Comparison of ENCODE assay signal across 25 mouse cellular contexts in the genomic region with DNA sequence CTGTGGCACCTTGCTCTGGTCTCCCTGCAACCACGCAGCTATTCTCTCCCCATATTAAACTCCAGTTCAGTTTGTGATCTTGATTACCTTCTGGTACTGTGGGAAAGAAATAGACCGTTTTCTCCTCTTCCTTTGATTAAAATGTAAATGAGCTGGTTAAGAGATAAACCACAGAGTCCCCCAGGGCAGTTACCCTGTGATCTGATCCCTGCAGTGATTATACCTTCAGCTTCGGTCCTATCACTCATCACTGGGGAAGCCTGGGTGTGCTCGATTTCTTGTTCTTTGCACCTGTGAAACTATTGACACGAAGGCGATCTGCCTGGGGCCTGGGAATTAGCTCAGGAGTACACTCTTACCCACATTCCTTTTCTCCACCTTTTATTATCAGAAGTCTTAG. TPM values are rescaled to one million over a fixed set of nuclear protein-coding genes. Genes with fewer than 3 reads are reported as not detected.
DNase-seq lines count a peak whose midpoint lies in the region; ATAC-seq and TF ChIP-seq lines count a peak whose summit lies in the region.
"Had no signal": no experiment of that assay in that cellular context is flagged by ENCODE, and none has a peak within 500 bp of the region (broad histone marks: within the 10 kb centered on the region; RNA-seq: fewer than 3 reads in every experiment).

No protein-coding gene starts in this region.

- WGBS in embryonic facial prominence, embryonic 14.5 days = 62% methylated on average over 6 of the region's 6 CpGs
- 76% methylated on average over 6 of the region's 6 CpGs for WGBS in embryonic facial prominence, embryonic 10.5 days
- WGBS in midbrain, embryonic 11.5 days = 83% methylated on average over 6 of the region's 6 CpGs
- WGBS in midbrain, embryonic 13.5 days = 73% methylated on average over 6 of the region's 6 CpGs

- peak; percentile 48 to 84; a peak in 3 of 4 replicates for TF ChIP-seq EP300 in MEL (IDR thresholded peaks at IDR 0.05; ENCODE audit: low read depth in 1 of 2, low read length in 2 of 2)

- H3K4me3 ChIP-seq in embryonic facial prominence, embryonic 14.5 days (ENCODE audit: low read depth, low read length) = no peak overlapping the region
- H3K4me3 ChIP-seq in embryonic facial prominence, embryonic 10.5 days = no peak overlapping the region
- no peak overlapping the region for H3K4me3 ChIP-seq in midbrain, embryonic 11.5 days (ENCODE audit: low read depth, low read length)
- H3K4me3 ChIP-seq in midbrain, embryonic 13.5 days (replicated peaks) = no peak overlapping the region
- no peak overlapping the region for H3K4me3 ChIP-seq in MEL (ENCODE audit: control insufficient read depth in 1 of 2, insufficient read depth in 1 of 2, low read depth in 2 of 2, low read length in 2 of 2)
- H3K4me3 ChIP-seq: embryonic facial prominence, embryonic 15.5 days; gastrocnemius, adult 2 months; hindbrain, embryonic 15.5 days had no signal

- DNase-seq in embryonic facial prominence, embryonic 14.5 days (ENCODE audit: low spot score) = peak; percentile 4
- DNase-seq in embryonic facial prominence, embryonic 10.5 days (ENCODE audit: low spot score) = no peak
- peak; percentile 73 for DNase-seq in midbrain, embryonic 11.5 days (ENCODE audit: low spot score, missing footprints)
- peak; percentile 20 for DNase-seq in MEL (ENCODE audit: low read depth, low spot score)
- DNase-seq in urinary bladder, postnatal 25 days (ENCODE audit: low spot score) = no peak
- DNase-seq: adrenal gland, adult 2 months; adrenal gland, postnatal 14 days; cerebellum, adult 11-12 months; cerebellum, adult 8-10 months; cerebellum, postnatal 10 days; cerebellum, postnatal 36 days; embryo, embryonic 11 days; forebrain, postnatal 0 days; gastrocnemius, adult 2 months; gastrocnemius, postnatal 14 days; heart, adult 11 months had no signal

- no peak overlapping the region for H3K4me2 ChIP-seq in embryonic facial prominence, embryonic 14.5 days (ENCODE audit: low read depth, low read length)
- H3K4me2 ChIP-seq in midbrain, embryonic 11.5 days = no peak overlapping the region
- H3K4me2 ChIP-seq in midbrain, embryonic 13.5 days (replicated peaks) = no peak overlapping the region
- H3K4me2 ChIP-seq: embryonic facial prominence, embryonic 15.5 days; heart, embryonic 11.5 days; hindbrain, embryonic 15.5 days had no signal

- no peak for TF ChIP-seq POLR2A in MEL (IDR thresholded peaks at IDR 0.05; ENCODE audit: control insufficient read depth in 1 of 2, insufficient read depth in 1 of 2, low read depth in 1 of 2, low read length in 2 of 2, poor library complexity in 1 of 2)

- no peak overlapping the region for H3K27ac ChIP-seq in embryonic facial prominence, embryonic 14.5 days (replicated peaks; ENCODE audit: low read depth, low read length)
- H3K27ac ChIP-seq in embryonic facial prominence, embryonic 10.5 days (replicated peaks) = no peak overlapping the region
- H3K27ac ChIP-seq in midbrain, embryonic 11.5 days (ENCODE audit: low read depth, low read length) = no peak overlapping the region
- no peak overlapping the region; the same call in 1 of the 2 replicates for H3K27ac ChIP-seq in midbrain, embryonic 13.5 days
- no peak overlapping the region for H3K27ac ChIP-seq in MEL (ENCODE audit: control insufficient read depth, low read depth, low read length)
- H3K27ac ChIP-seq: embryonic facial prominence, embryonic 15.5 days; gastrocnemius, adult 2 months had no signal

- TF ChIP-seq CTCF in MEL (IDR thresholded peaks at IDR 0.05 in 2 of 3, conservative IDR thresholded peaks at IDR 0.05 in 1 of 3; ENCODE audit: control insufficient read depth in 1 of 3, insufficient read depth in 1 of 3, low read depth in 2 of 3, low read length in 3 of 3, poor library complexity in 1 of 3, severe bottlenecking in 1 of 3) = no peak

- peaks cover 63% of the 10 kb centered on the region for H3K36me3 ChIP-seq in embryonic facial prominence, embryonic 14.5 days (ENCODE audit: control insufficient read depth, insufficient read depth, low read length)
- H3K36me3 ChIP-seq in embryonic facial prominence, embryonic 10.5 days (replicated peaks) = peaks cover 95% of the 10 kb centered on the region
- peaks cover 5% of the 10 kb centered on the region; the same call in 1 of the 2 replicates for H3K36me3 ChIP-seq in midbrain, embryonic 11.5 days (ENCODE audit: control insufficient read depth, insufficient read depth, low read length)
- peaks cover 46% of the 10 kb centered on the region for H3K36me3 ChIP-seq in midbrain, embryonic 13.5 days
- peaks cover 6% of the 10 kb centered on the region in 2 experiments; a peak in 3 of 4 replicates for H3K36me3 ChIP-seq in MEL (ENCODE audit: control insufficient read depth in 1 of 2, insufficient read depth in 2 of 2, low read length in 2 of 2)
- H3K36me3 ChIP-seq: hindbrain, embryonic 15.5 days had no signal

- H3K79me2 ChIP-seq in MEL (ENCODE audit: control insufficient read depth, insufficient read depth, low read length, poor library complexity) = no peaks in the 10 kb centered on the region

- H3K9me3 ChIP-seq in embryonic facial prominence, embryonic 14.5 days (ENCODE audit: control insufficient read depth, low read length) = no peaks in the 10 kb centered on the region
- H3K9me3 ChIP-seq in embryonic facial prominence, embryonic 10.5 days = no peaks in the 10 kb centered on the region
- H3K9me3 ChIP-seq in midbrain, embryonic 11.5 days (ENCODE audit: control insufficient read depth, low read length) = no peaks in the 10 kb centered on the region
- H3K9me3 ChIP-seq in midbrain, embryonic 13.5 days = no peaks in the 10 kb centered on the region
- no peaks in the 10 kb centered on the region for H3K9me3 ChIP-seq in MEL (replicated peaks; ENCODE audit: insufficient read depth, low read length)
- H3K9me3 ChIP-seq: embryonic facial prominence, embryonic 15.5 days; G1E; hindbrain, embryonic 15.5 days had no signal

- TF ChIP-seq RAD21 in MEL (IDR thresholded peaks at IDR 0.05; ENCODE audit: low read depth, low read length) = no peak

- no peaks in the 10 kb centered on the region for H3K27me3 ChIP-seq in embryonic facial prominence, embryonic 14.5 days (replicated peaks; ENCODE audit: control insufficient read depth, insufficient read depth, low read length)
- H3K27me3 ChIP-seq in embryonic facial prominence, embryonic 10.5 days (replicated peaks; ENCODE audit: low read depth, poor library complexity, severe bottlenecking) = no peaks in the 10 kb centered on the region
- no peaks in the 10 kb centered on the region for H3K27me3 ChIP-seq in midbrain, embryonic 11.5 days (ENCODE audit: control insufficient read depth, insufficient read depth, low read length)
- H3K27me3 ChIP-seq in midbrain, embryonic 13.5 days = no peaks in the 10 kb centered on the region
- no peaks in the 10 kb centered on the region for H3K27me3 ChIP-seq in MEL (ENCODE audit: control insufficient read depth in 1 of 2, insufficient read depth in 2 of 2, low read length in 2 of 2)
- H3K27me3 ChIP-seq: CH12.LX; embryonic facial prominence, embryonic 15.5 days; hindbrain, embryonic 15.5 days had no signal

- H3K9ac ChIP-seq in embryonic facial prominence, embryonic 14.5 days (ENCODE audit: low read depth, low read length) = no peak overlapping the region
- H3K9ac ChIP-seq in midbrain, embryonic 11.5 days (ENCODE audit: low read length) = no peak overlapping the region
- no peak overlapping the region for H3K9ac ChIP-seq in midbrain, embryonic 13.5 days (replicated peaks)
- no peak overlapping the region for H3K9ac ChIP-seq in MEL (ENCODE audit: control insufficient read depth, low read depth, low read length, poor library complexity, severe bottlenecking)
- H3K9ac ChIP-seq: embryonic facial prominence, embryonic 15.5 days; forebrain, postnatal 0 days; hindbrain, embryonic 15.5 days had no signal

- H3K4me1 ChIP-seq in embryonic facial prominence, embryonic 14.5 days (ENCODE audit: control insufficient read depth, insufficient read depth, low read length) = no peaks in the 10 kb centered on the region
- no peaks in the 10 kb centered on the region for H3K4me1 ChIP-seq in embryonic facial prominence, embryonic 10.5 days
- H3K4me1 ChIP-seq in midbrain, embryonic 11.5 days (ENCODE audit: control insufficient read depth, insufficient read depth, low read length) = no peaks in the 10 kb centered on the region
- H3K4me1 ChIP-seq in midbrain, embryonic 13.5 days (replicated peaks) = no peaks in the 10 kb centered on the region
- peaks cover 0 to 4% of the 10 kb centered on the region in 2 experiments; a peak in 2 of 4 replicates for H3K4me1 ChIP-seq in MEL (ENCODE audit: control insufficient read depth in 1 of 2, insufficient read depth in 2 of 2, low read length in 2 of 2)
- H3K4me1 ChIP-seq: embryonic facial prominence, embryonic 15.5 days; hindbrain, embryonic 15.5 days had no signal

- no peak for ATAC-seq in embryonic facial prominence, embryonic 14.5 days (ENCODE audit: low read depth)
- no peak for ATAC-seq in midbrain, embryonic 11.5 days (ENCODE audit: low FRiP score)
- no peak for ATAC-seq in midbrain, embryonic 13.5 days
- ATAC-seq in megakaryocyte-erythroid progenitor cell, adult 5-6 weeks (replicated peaks; ENCODE audit: low FRiP score, low TSS enrichment, poor library complexity, severe bottlenecking) = 0 out of 2 replicates have a peak, but pooled peaks have one; percentile 18
- no peak for ATAC-seq in CD4-positive, CD25-positive, alpha-beta regulatory T cell, adult 4 months
- ATAC-seq: forebrain, embryonic 14.5 days; forebrain, postnatal 0 days had no signal

TF ChIP-seq in MEL, 35 proteins besides CTCF, POLR2A, EP300 and RAD21 (continues in another document):
- TF ChIP-seq ETS1 (IDR thresholded peaks at IDR 0.05; ENCODE audit: low read depth, low read length) = peak; percentile 20; the same call in 1 of the 2 replicates
- peak; percentile 92 for TF ChIP-seq RCOR1 (IDR thresholded peaks at IDR 0.05; ENCODE audit: low read depth, low read length)
- TF ChIP-seq MAFK (IDR thresholded peaks at IDR 0.05; ENCODE audit: borderline replicate concordance, low read depth, low read length) = peak; percentile 21; the same call in 1 of the 2 replicates
- no peak for TF ChIP-seq MAZ (IDR thresholded peaks at IDR 0.05; ENCODE audit: low read depth, low read length)

RNA-seq across cellular contexts. Expression of a gene that starts 40.7 kb away (rescaled TPM):
- polyA plus RNA-seq in embryonic facial prominence, embryonic 14.5 days (2014; fragmentation: Nextera tagmentation; extraction: Ambion mirVana) = 31.2 and 39.6 TPM in 2 replicates
- 55.2 and 57.3 TPM in 2 replicates for polyA plus RNA-seq in embryonic facial prominence, embryonic 10.5 days (2016; fragmentation: Nextera tagmentation; extraction: Ambion mirVana)
- 52.3 and 57.7 TPM in 2 replicates for polyA plus RNA-seq in midbrain, embryonic 11.5 days (2014; fragmentation: Nextera tagmentation; extraction: Ambion mirVana)
- 28.7 and 29.1 TPM in 2 replicates for polyA plus RNA-seq in midbrain, embryonic 13.5 days (2015; fragmentation: Nextera tagmentation; extraction: Ambion mirVana)
- 47.2 and 50.6 TPM in 2 replicates for total RNA-seq in MEL (2012; rRNA removed)
- polyA plus RNA-seq in MEL (2012; ENCODE audit: insufficient read depth in 1 of 2, insufficient read length in 2 of 2, low read depth in 1 of 2, low replicate concordance in 2 of 2, missing spikeins in 1 of 2) = 10 to 100 TPM in 1 of 2 experiments, not detected in 1; 32.7 TPM
- total RNA-seq in megakaryocyte-erythroid progenitor cell, adult 5-6 weeks (2014; fragmentation: Nextera tagmentation) = 39.9 and 42.5 TPM in 2 replicates
- 72.9 and 78.9 TPM in 2 replicates for total RNA-seq in megakaryocyte-erythroid progenitor cell, adult 5-6 weeks (2017)
- 10 to 100 TPM; 24.6 to 26.7 TPM for polyA plus RNA-seq in CD4-positive, CD25-positive, alpha-beta regulatory T cell, adult 4 months (2017; shearing (Covaris generic))

Comparison
In these comparisons a context has a peak if more than half of its experiments do, and no peak if none do; other contexts are left out.
1. DNase-seq: peak in embryonic facial prominence, embryonic 14.5 days (single experiment), midbrain, embryonic 11.5 days (single experiment) and MEL (single experiment); none in embryonic facial prominence, embryonic 10.5 days (single experiment) and urinary bladder, postnatal 25 days (single experiment).